Mouse (Mus musculus) heart, postnatal 0 days (tissue): ENCODE results near the gene Brk1.

Source experiments
- CTCF ChIP-seq: IDR thresholded peaks from 2 replicates; pipeline ENCODE4 v1.5.1; 2016; ENCODE audit warnings: antibody characterized with exemption, control low read depth, low read depth
- EP300 ChIP-seq: IDR thresholded peaks from 2 replicates; pipeline ENCODE4 v1.6.1; 2016; ENCODE audit warnings: antibody characterized with exemption, low read depth

DNA sequence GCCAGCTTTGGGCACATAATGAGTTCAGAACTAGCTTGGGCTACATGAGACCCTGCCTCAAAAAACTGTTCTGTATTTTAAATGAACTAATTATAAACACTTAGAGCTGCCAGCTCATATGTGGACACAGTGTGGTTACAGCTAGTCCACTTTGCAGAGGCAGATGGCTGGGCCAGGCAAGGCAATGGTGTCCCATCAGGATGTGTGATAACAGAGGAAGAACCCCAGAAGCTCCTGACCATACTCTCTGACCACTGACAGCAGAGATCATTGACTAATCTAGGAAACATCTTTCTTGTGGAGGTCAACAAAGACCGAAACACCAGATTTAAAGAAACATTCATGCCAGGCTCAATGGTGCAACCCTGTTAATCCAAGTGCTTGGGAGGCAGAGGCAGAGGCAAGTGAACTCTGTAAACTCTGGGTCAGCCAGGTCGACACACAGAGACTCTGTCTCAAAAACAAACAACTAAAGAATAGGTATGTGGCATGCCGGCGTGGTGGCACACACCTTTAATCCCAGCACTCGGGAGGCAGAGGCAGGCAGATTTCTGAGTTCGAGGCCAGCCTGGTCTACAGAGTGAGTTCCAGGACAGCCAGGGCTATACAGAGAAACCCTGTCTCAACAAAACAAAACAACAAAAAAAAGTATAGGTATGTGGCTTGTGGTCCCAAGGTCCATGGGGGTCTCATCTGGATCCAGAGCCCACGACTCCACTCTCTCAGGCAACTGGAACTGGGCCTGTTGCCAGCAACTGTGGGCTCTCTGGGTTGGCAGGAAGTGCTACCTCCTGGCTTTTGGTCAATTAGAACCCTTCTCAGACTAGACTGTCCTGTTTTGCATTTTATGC is 45.0 kb downstream of the Brk1 start:
- TF ChIP-seq CTCF (no peak), EP300 (no peak)
